Mouse (Mus musculus): ENCODE measurements at regions not wholly inside any gene's neighbourhood (a gene's known extent, or its start where the extent isn't known, plus 50 kb on each side); places are given as distances from the start of the nearest gene placed in this dataset.

DNA sequence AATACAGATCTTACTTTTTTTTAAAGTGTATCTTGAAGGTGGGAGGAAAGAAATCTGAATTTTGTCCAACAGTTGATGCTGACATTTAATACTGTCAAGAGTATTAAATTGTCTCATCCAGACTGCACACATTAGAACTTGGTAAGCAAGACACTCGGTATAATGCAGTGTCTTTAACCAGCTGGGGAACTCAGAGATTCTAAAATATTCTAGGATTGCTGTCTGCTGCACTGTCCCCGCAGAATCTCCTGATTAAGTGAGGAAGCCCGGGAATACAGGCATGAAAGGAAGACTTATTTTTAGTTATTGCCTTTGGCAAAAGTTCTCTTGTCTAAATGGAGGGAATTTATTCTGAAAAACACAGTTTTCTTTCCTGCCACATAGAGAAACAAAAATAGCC lies 212.9 kb upstream of the Atp2b1 start:
- 56% methylated on average over 3 of the region's 3 CpGs for WGBS
- Histone ChIP-seq H3K9ac (replicated peaks; ENCODE audit: low read depth, low read length) (no peak overlapping the region), H3K4me2 (replicated peaks; ENCODE audit: low read depth, low read length) (no peak overlapping the region), H3K9me3 (ENCODE audit: control insufficient read depth, low read depth, low read length) (no peaks in the 10 kb centered on the region), H3K36me3 (ENCODE audit: control insufficient read depth, insufficient read depth, low read length) (no peaks in the 10 kb centered on the region), H3K4me3 (ENCODE audit: low read depth, low read length) (no peak overlapping the region), H3K4me1 (ENCODE audit: control insufficient read depth, insufficient read depth, low read length) (no peaks in the 10 kb centered on the region), H3K27me3 (ENCODE audit: control insufficient read depth, insufficient read depth, low read length) (no peaks in the 10 kb centered on the region), H3K27ac (ENCODE audit: low read length) (no peak overlapping the region)
- no peak for ATAC-seq (ENCODE audit: insufficient number of reproducible peaks, insufficient read depth, low FRiP score, low read depth)

DNA sequence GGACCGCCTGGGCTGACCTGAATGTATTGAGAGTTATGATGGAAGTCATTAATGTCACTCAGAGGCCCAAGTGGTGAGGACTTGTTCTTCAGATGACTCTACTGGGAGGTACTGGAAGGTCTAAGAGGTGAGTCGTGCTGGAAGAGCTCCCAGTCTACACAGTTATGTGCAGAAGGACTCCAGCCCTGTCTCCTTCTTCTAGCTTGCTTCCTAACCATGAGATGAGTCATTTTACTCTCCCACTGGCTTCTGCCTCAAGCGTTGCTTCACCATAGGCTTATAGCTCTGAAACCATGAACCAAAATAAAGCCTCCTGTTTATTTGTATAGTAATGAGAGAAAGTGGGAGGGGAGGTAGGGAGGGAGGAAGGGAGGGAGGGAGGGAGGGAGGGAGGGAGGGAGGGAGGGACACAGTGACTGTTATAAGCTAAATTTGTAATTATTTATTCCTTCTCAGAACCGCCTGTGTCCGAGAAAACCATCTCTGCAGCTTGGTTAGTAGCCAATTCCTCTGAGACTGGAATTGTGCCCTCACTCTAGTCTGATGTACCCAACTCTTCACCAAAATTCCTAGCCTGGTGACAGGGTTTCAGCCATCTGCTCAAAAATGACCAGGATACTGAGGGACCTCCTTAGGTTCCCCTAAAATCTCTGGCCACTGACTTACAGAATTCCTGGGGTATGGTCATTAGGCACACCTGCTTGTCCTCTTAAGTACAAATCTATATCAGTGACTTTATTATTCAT lies 211.6 kb upstream of the Atp2b1 start:
- no peaks in the 10 kb centered on the region for H3K27me3 ChIP-seq (ENCODE audit: control insufficient read depth, insufficient read depth, low read length)
- H3K9ac ChIP-seq (replicated peaks; ENCODE audit: low read depth, low read length): no peak overlapping the region
- H3K4me1 ChIP-seq (ENCODE audit: control insufficient read depth, insufficient read depth, low read length): no peaks in the 10 kb centered on the region
- H3K4me2 ChIP-seq (replicated peaks; ENCODE audit: low read depth, low read length): no peak overlapping the region
- H3K27ac ChIP-seq (ENCODE audit: low read length): no peak overlapping the region
- H3K9me3 ChIP-seq (ENCODE audit: control insufficient read depth, low read depth, low read length): no peaks in the 10 kb centered on the region
- no peaks in the 10 kb centered on the region for H3K36me3 ChIP-seq (ENCODE audit: control insufficient read depth, insufficient read depth, low read length)
- ATAC-seq (ENCODE audit: insufficient number of reproducible peaks, insufficient read depth, low FRiP score, low read depth): no peak
- H3K4me3 ChIP-seq (ENCODE audit: low read depth, low read length): no peak overlapping the region
- 92% methylated on average over 5 of the region's 5 CpGs for WGBS

DNA sequence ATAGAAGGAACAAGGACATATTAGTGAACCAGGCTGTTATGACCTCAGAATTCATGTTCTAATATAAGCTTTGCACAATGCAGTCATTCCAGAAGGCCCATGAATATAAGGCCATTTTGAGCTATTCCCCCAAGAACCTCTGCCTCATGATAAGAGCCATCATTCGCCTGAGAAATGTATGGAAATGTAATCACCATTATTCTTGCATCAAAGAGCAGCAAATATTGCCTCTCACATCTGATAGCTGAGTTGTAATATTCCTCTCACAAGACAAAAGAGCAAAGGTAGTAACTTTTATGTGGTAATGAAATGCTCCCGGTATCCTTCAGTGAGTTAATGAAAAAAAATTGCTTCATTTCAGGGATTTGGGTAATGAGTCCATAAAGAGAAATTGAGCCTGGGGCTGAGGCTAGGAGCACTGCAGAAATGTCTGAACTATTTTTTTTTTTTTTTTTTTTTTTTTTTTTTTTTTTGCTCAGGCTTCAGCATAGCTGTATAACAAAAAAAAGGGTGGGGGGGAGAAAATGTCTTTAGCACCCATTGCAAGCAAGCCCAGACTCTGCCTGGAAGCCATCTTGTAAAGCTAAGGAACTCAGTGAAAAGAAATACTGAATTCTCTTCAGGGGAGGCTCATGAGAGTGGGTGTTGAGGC lies 210.4 kb upstream of the Atp2b1 start:
- no peaks in the 10 kb centered on the region for H3K9me3 ChIP-seq (ENCODE audit: control insufficient read depth, low read depth, low read length)
- no peak for ATAC-seq (ENCODE audit: insufficient number of reproducible peaks, insufficient read depth, low FRiP score, low read depth)
- no peaks in the 10 kb centered on the region for H3K27me3 ChIP-seq (ENCODE audit: control insufficient read depth, insufficient read depth, low read length)
- H3K36me3 ChIP-seq (ENCODE audit: control insufficient read depth, insufficient read depth, low read length): no peaks in the 10 kb centered on the region
- no peaks in the 10 kb centered on the region for H3K4me1 ChIP-seq (ENCODE audit: control insufficient read depth, insufficient read depth, low read length)
- no peak overlapping the region for H3K4me3 ChIP-seq (ENCODE audit: low read depth, low read length)
- no peak overlapping the region for H3K9ac ChIP-seq (replicated peaks; ENCODE audit: low read depth, low read length)
- H3K27ac ChIP-seq (ENCODE audit: low read length): no peak overlapping the region
- 82% methylated on average over 2 of the region's 2 CpGs for WGBS
- H3K4me2 ChIP-seq (replicated peaks; ENCODE audit: low read depth, low read length): no peak overlapping the region

DNA sequence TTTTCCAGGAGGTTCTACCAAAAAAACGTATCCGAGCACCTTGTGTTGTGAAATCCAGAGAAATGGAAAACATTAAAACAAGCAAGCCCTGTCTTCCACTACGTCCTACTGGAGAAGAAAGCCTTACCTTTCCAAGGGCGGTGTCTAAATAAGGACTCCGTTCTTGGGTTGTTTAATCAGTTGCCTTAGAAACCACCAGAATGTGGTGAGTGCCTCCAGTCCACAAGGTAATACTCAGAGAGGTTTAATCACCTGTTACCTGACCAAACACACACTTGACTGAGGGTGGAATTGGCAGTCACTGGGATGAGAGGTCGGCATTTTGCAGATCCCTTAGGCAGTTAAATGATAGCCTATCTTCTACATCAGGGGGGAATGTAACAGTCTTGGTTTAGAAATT lies 209.6 kb upstream of the Atp2b1 start:
- Histone ChIP-seq H3K27me3 (ENCODE audit: control insufficient read depth, insufficient read depth, low read length) (no peaks in the 10 kb centered on the region), H3K4me1 (ENCODE audit: control insufficient read depth, insufficient read depth, low read length) (no peaks in the 10 kb centered on the region), H3K27ac (ENCODE audit: low read length) (no peak overlapping the region), H3K4me2 (replicated peaks; ENCODE audit: low read depth, low read length) (no peak overlapping the region), H3K9me3 (ENCODE audit: control insufficient read depth, low read depth, low read length) (no peaks in the 10 kb centered on the region), H3K36me3 (ENCODE audit: control insufficient read depth, insufficient read depth, low read length) (no peaks in the 10 kb centered on the region), H3K4me3 (ENCODE audit: low read depth, low read length) (no peak overlapping the region), H3K9ac (replicated peaks; ENCODE audit: low read depth, low read length) (no peak overlapping the region)
- ATAC-seq (ENCODE audit: insufficient number of reproducible peaks, insufficient read depth, low FRiP score, low read depth): peak; percentile 71
- 64% methylated on average over 6 of the region's 6 CpGs for WGBS

DNA sequence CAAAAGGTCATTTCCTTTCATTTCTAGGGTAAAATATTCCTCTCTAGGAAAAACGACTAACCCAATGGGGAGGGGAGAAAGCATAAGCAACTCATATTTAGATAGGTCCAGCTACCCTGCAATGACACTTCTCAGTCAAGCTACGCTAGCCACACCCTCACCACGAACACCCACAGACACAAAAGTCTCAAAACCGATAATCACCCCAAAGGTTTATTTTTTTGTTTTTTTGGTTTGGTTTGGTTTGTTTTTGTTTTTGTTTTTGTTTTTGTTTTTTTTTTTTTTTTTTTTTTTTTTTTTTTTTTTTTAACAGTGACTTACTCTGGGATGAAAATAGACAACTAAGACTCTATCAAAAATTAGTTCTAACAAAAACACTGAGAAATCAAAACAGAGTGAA lies 196.3 kb upstream of the Atp2b1 start:
- Histone ChIP-seq H3K9ac (replicated peaks; ENCODE audit: low read depth, low read length) (no peak overlapping the region), H3K9me3 (ENCODE audit: control insufficient read depth, low read depth, low read length) (no peaks in the 10 kb centered on the region), H3K36me3 (ENCODE audit: control insufficient read depth, insufficient read depth, low read length) (no peaks in the 10 kb centered on the region), H3K4me3 (ENCODE audit: low read depth, low read length) (no peak overlapping the region), H3K27ac (ENCODE audit: low read length) (no peak overlapping the region), H3K27me3 (ENCODE audit: control insufficient read depth, insufficient read depth, low read length) (no peaks in the 10 kb centered on the region), H3K4me2 (replicated peaks; ENCODE audit: low read depth, low read length) (no peak overlapping the region), H3K4me1 (ENCODE audit: control insufficient read depth, insufficient read depth, low read length) (no peaks in the 10 kb centered on the region)
- ATAC-seq (ENCODE audit: insufficient number of reproducible peaks, insufficient read depth, low FRiP score, low read depth): no peak
- 89% methylated on average over 4 of the region's 4 CpGs for WGBS

DNA sequence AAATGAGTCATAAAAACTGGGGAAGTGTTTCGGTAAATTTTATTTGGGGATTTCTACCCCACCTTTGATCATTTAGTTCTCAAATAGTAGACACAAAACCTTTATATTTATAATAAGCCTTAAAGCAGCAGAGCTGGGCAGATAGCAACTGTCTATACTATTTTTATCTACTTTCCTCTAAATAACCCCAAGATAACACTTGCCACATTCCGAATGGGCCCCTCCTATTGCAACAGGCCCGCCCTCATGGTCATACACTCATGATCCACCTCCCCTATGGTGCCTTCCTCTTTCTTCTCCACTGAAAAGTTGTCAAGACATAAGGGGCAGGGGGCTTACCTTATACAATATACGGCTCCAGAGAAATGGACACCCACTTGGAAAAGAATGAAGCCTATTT lies 195.5 kb upstream of the Atp2b1 start:
- 86% methylated on average over 4 of the region's 4 CpGs for WGBS
- no peak for ATAC-seq (ENCODE audit: insufficient number of reproducible peaks, insufficient read depth, low FRiP score, low read depth)
- H3K9me3 ChIP-seq (ENCODE audit: control insufficient read depth, low read depth, low read length): no peaks in the 10 kb centered on the region

DNA sequence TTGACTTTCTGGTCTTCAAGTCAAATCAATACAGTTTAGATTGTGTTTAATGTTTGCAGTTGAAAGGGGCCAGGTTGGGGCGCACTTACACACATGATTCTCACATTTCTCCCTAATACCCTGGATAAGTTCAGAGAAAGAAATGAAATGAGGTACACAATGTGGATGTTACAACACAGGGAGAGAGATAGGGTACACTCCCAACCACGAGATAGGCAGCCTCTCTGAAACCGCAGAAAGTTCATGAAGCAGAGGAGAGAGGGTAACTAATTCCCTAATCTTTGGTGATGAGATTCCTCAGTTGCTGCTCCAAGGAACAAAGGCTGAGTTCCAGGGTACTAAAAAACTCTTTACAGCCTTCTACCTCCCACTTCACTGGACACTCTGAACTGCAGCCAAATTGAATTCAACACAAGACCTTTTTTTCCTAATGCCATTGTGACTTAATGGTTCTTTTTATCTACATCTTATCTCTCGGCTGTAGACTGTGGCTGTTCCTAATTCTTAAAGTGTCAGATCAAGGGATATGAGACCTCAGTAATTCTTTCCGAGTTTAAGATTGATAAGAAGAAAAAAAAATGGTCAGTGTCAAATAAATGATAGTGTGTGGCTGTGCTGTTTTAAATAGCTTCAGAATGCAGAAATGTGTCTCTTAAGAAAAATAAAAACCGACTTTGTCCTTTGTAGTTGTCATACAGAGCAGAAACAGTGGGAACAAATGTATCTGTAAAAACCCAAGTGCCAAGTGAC lies 193.8 kb upstream of the Atp2b1 start:
- Histone ChIP-seq H3K9ac (replicated peaks; ENCODE audit: low read depth, low read length) (no peak overlapping the region), H3K9me3 (ENCODE audit: control insufficient read depth, low read depth, low read length) (no peaks in the 10 kb centered on the region), H3K27ac (ENCODE audit: low read length) (no peak overlapping the region), H3K4me1 (ENCODE audit: control insufficient read depth, insufficient read depth, low read length) (no peaks in the 10 kb centered on the region), H3K4me2 (replicated peaks; ENCODE audit: low read depth, low read length) (no peak overlapping the region), H3K27me3 (ENCODE audit: control insufficient read depth, insufficient read depth, low read length) (no peaks in the 10 kb centered on the region), H3K4me3 (ENCODE audit: low read depth, low read length) (no peak overlapping the region), H3K36me3 (ENCODE audit: control insufficient read depth, insufficient read depth, low read length) (no peaks in the 10 kb centered on the region)
- no peak for ATAC-seq (ENCODE audit: insufficient number of reproducible peaks, insufficient read depth, low FRiP score, low read depth)
- 47% methylated on average over 6 of the region's 6 CpGs for WGBS

More for the DNA sequence above, 195.5 kb upstream of the Atp2b1 start:
- Histone ChIP-seq H3K4me1 (ENCODE audit: control insufficient read depth, insufficient read depth, low read length) (no peaks in the 10 kb centered on the region), H3K27ac (ENCODE audit: low read length) (no peak overlapping the region), H3K9ac (replicated peaks; ENCODE audit: low read depth, low read length) (no peak overlapping the region), H3K36me3 (ENCODE audit: control insufficient read depth, insufficient read depth, low read length) (no peaks in the 10 kb centered on the region), H3K27me3 (ENCODE audit: control insufficient read depth, insufficient read depth, low read length) (no peaks in the 10 kb centered on the region), H3K4me3 (ENCODE audit: low read depth, low read length) (no peak overlapping the region), H3K4me2 (replicated peaks; ENCODE audit: low read depth, low read length) (no peak overlapping the region)

DNA sequence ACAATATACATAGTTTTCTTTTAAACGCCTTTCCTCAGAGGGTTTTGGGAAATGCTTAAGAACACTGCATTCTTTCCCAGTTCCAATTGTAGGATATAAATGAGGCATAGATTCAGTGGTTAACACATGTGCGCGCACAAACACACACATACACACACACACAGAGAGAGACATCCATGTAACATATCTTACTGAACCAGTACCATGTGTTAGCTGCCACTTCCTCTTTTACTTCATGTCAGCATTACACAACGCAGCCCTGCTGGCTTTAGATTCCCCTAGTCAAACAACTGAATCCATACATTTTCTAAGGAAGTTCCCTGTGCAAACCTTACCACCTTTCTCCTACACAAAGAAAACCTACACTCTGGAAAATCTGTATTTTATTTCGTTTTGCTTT lies 189.1 kb upstream of the Atp2b1 start:
- H3K36me3 ChIP-seq (ENCODE audit: control insufficient read depth, insufficient read depth, low read length): no peaks in the 10 kb centered on the region
- no peaks in the 10 kb centered on the region for H3K9me3 ChIP-seq (ENCODE audit: control insufficient read depth, low read depth, low read length)
- no peak overlapping the region for H3K9ac ChIP-seq (replicated peaks; ENCODE audit: low read depth, low read length)
- H3K27ac ChIP-seq (ENCODE audit: low read length): no peak overlapping the region
- no peak for ATAC-seq (ENCODE audit: insufficient number of reproducible peaks, insufficient read depth, low FRiP score, low read depth)
- no peaks in the 10 kb centered on the region for H3K4me1 ChIP-seq (ENCODE audit: control insufficient read depth, insufficient read depth, low read length)
- H3K4me2 ChIP-seq (replicated peaks; ENCODE audit: low read depth, low read length): no peak overlapping the region
- 81% methylated on average over 5 of the region's 5 CpGs for WGBS
- no peaks in the 10 kb centered on the region for H3K27me3 ChIP-seq (ENCODE audit: control insufficient read depth, insufficient read depth, low read length)
- H3K4me3 ChIP-seq (ENCODE audit: low read depth, low read length): no peak overlapping the region
